In genomic region chr6:30750482-30750881, GRCm38 (mm10) we compare ENCODE assay signal across 20 mouse cellular contexts. TPM values are rescaled to one million over a fixed set of nuclear protein-coding genes. Genes with fewer than 3 reads are reported as not detected.
DNase-seq lines count a peak whose midpoint lies in the region; ATAC-seq and TF ChIP-seq lines count a peak whose summit lies in the region.
"Had no signal": no experiment of that assay in that cellular context is flagged by ENCODE, and none has a peak within 500 bp of the region (broad histone marks: within the 10 kb centered on the region; RNA-seq: fewer than 3 reads in every experiment).

No protein-coding gene starts in this region.

- H3K27me3 ChIP-seq in embryonic facial prominence, embryonic 13.5 days: no peaks in the 10 kb centered on the region
- H3K27me3 ChIP-seq in embryonic facial prominence, embryonic 10.5 days (replicated peaks; ENCODE audit: low read depth, poor library complexity, severe bottlenecking): no peaks in the 10 kb centered on the region
- H3K27me3 ChIP-seq in heart, embryonic 13.5 days (replicated peaks): no peaks in the 10 kb centered on the region
- H3K27me3 ChIP-seq in kidney, postnatal 0 days (ENCODE audit: insufficient read depth, low read length): no peaks in the 10 kb centered on the region
- no peaks in the 10 kb centered on the region for H3K27me3 ChIP-seq in limb, embryonic 12.5 days
- H3K27me3 ChIP-seq: forebrain, embryonic 13.5 days had no signal

- H3K27ac ChIP-seq in embryonic facial prominence, embryonic 13.5 days: no peak overlapping the region
- no peak overlapping the region for H3K27ac ChIP-seq in embryonic facial prominence, embryonic 10.5 days (replicated peaks)
- H3K27ac ChIP-seq in heart, embryonic 13.5 days (replicated peaks): no peak overlapping the region
- no peak overlapping the region for H3K27ac ChIP-seq in kidney, postnatal 0 days
- H3K27ac ChIP-seq in limb, embryonic 12.5 days: no peak overlapping the region
- H3K27ac ChIP-seq: forebrain, embryonic 13.5 days had no signal

- peak; percentile 48; the same call in 1 of the 2 replicates for ATAC-seq in embryonic facial prominence, embryonic 13.5 days (ENCODE audit: insufficient number of reproducible peaks, insufficient read depth, low FRiP score, low TSS enrichment, low read depth)
- ATAC-seq in heart, embryonic 13.5 days (ENCODE audit: extremely low read depth, insufficient number of reproducible peaks, low FRiP score, low TSS enrichment): peak; percentile 35
- ATAC-seq in kidney, postnatal 0 days (replicated peaks; ENCODE audit: low FRiP score, low read depth): 0 out of 2 replicates have a peak, but pooled peaks have one; percentile 35
- 0 out of 2 replicates have a peak, but pooled peaks have one; percentile 9 for ATAC-seq in limb, embryonic 12.5 days (ENCODE audit: insufficient number of reproducible peaks, insufficient read depth, low FRiP score, low TSS enrichment, low read depth)
- ATAC-seq: activated CD4-positive, CD25-positive, alpha-beta regulatory T cell, adult 4 months; forebrain, embryonic 13.5 days; intestine, postnatal 0 days had no signal

- no peak overlapping the region for H3K4me2 ChIP-seq in embryonic facial prominence, embryonic 13.5 days
- H3K4me2 ChIP-seq in heart, embryonic 13.5 days: no peak overlapping the region
- H3K4me2 ChIP-seq in kidney, postnatal 0 days (ENCODE audit: low read length): no peak overlapping the region
- H3K4me2 ChIP-seq in limb, embryonic 12.5 days: no peak overlapping the region
- H3K4me2 ChIP-seq: forebrain, embryonic 13.5 days had no signal

- intact Hi-C loops in heart, postnatal 25 days (cut with DNase I): no loop called here

- DNase-seq in embryonic facial prominence, embryonic 10.5 days (ENCODE audit: low spot score): no peak
- DNase-seq in heart, postnatal 25 days (ENCODE audit: low spot score): no peak
- no peak for DNase-seq in kidney, postnatal 0 days (ENCODE audit: low spot score)
- no peak for DNase-seq in kidney, postnatal 10 days
- DNase-seq: adrenal gland, adult 8-10 months; cerebellum, adult 11-12 months; cerebellum, postnatal 10 days; heart, adult 18-20 months; kidney, postnatal 36 days; liver; lung, postnatal 14 days; midbrain, embryonic 14.5 days; thymus, adult 18-20 months; thymus, postnatal 36 days had no signal

- peaks cover 3% of the 10 kb centered on the region for H3K4me1 ChIP-seq in embryonic facial prominence, embryonic 13.5 days
- H3K4me1 ChIP-seq in embryonic facial prominence, embryonic 10.5 days: no peaks in the 10 kb centered on the region
- peaks cover 18% of the 10 kb centered on the region for H3K4me1 ChIP-seq in heart, embryonic 13.5 days
- H3K4me1 ChIP-seq in kidney, postnatal 0 days (replicated peaks; ENCODE audit: insufficient read depth, low read length): no peaks in the 10 kb centered on the region
- peaks cover 6% of the 10 kb centered on the region for H3K4me1 ChIP-seq in limb, embryonic 12.5 days (replicated peaks)

- H3K4me3 ChIP-seq in embryonic facial prominence, embryonic 13.5 days: no peak overlapping the region
- H3K4me3 ChIP-seq in embryonic facial prominence, embryonic 10.5 days: no peak overlapping the region
- H3K4me3 ChIP-seq in heart, embryonic 13.5 days: no peak overlapping the region
- H3K4me3 ChIP-seq in kidney, postnatal 0 days (replicated peaks; ENCODE audit: low read depth, low read length): no peak overlapping the region
- no peak overlapping the region for H3K4me3 ChIP-seq in limb, embryonic 12.5 days (replicated peaks)
- H3K4me3 ChIP-seq: forebrain, embryonic 13.5 days had no signal

- WGBS in embryonic facial prominence, embryonic 13.5 days: 76% methylated on average over 6 of the region's 6 CpGs
- 82% methylated on average over 6 of the region's 6 CpGs for WGBS in embryonic facial prominence, embryonic 10.5 days
- 65% methylated on average over 6 of the region's 6 CpGs for WGBS in heart, embryonic 13.5 days
- WGBS in kidney, postnatal 0 days: 66% methylated on average over 6 of the region's 6 CpGs
- WGBS in limb, embryonic 12.5 days: 75% methylated on average over 6 of the region's 6 CpGs

- TF ChIP-seq CTCF in kidney, postnatal 0 days (IDR thresholded peaks at IDR 0.05; ENCODE audit: low read depth): no peak

- H3K9ac ChIP-seq in embryonic facial prominence, embryonic 13.5 days: no peak overlapping the region
- H3K9ac ChIP-seq in heart, embryonic 13.5 days: no peak overlapping the region
- no peak overlapping the region for H3K9ac ChIP-seq in kidney, postnatal 0 days (ENCODE audit: low read depth, low read length)
- no peak overlapping the region for H3K9ac ChIP-seq in limb, embryonic 12.5 days (replicated peaks)
- H3K9ac ChIP-seq: forebrain, embryonic 13.5 days had no signal

- peaks cover 49% of the 10 kb centered on the region for H3K36me3 ChIP-seq in embryonic facial prominence, embryonic 13.5 days
- peaks cover 57% of the 10 kb centered on the region for H3K36me3 ChIP-seq in embryonic facial prominence, embryonic 10.5 days (replicated peaks)
- peaks cover 54% of the 10 kb centered on the region for H3K36me3 ChIP-seq in heart, embryonic 13.5 days
- H3K36me3 ChIP-seq in kidney, postnatal 0 days (ENCODE audit: insufficient read depth, low read length): peaks cover 39% of the 10 kb centered on the region
- H3K36me3 ChIP-seq in limb, embryonic 12.5 days: peaks cover 51% of the 10 kb centered on the region

- H3K9me3 ChIP-seq in embryonic facial prominence, embryonic 13.5 days: no peaks in the 10 kb centered on the region
- H3K9me3 ChIP-seq in embryonic facial prominence, embryonic 10.5 days: no peaks in the 10 kb centered on the region
- H3K9me3 ChIP-seq in heart, embryonic 13.5 days: no peaks in the 10 kb centered on the region
- no peaks in the 10 kb centered on the region for H3K9me3 ChIP-seq in kidney, postnatal 0 days (replicated peaks; ENCODE audit: low read length)
- no peaks in the 10 kb centered on the region for H3K9me3 ChIP-seq in limb, embryonic 12.5 days
- H3K9me3 ChIP-seq: forebrain, embryonic 13.5 days had no signal

RNA-seq across cellular contexts. Expression of gene Mest, which starts 27.1 kb away (rescaled TPM):
- polyA plus RNA-seq in embryonic facial prominence, embryonic 13.5 days (2015; fragmentation: Nextera tagmentation; extraction: Ambion mirVana): 874 and 912 TPM in 2 replicates
- 1,878 and 2,201 TPM in 2 replicates for polyA plus RNA-seq in embryonic facial prominence, embryonic 10.5 days (2016; fragmentation: Nextera tagmentation; extraction: Ambion mirVana)
- polyA plus RNA-seq in heart, embryonic 13.5 days (2015; fragmentation: Nextera tagmentation; extraction: Ambion mirVana): 2,537 and 2,584 TPM in 2 replicates
- 10 to 100 TPM; 12.3 to 15.2 TPM for total RNA-seq in heart, postnatal 25 days (2021)
- polyA plus RNA-seq in kidney, postnatal 0 days (2015; fragmentation: Nextera tagmentation; extraction: Ambion mirVana): 1,049 and 1,099 TPM in 2 replicates
- 1,412 and 1,630 TPM in 2 replicates for polyA plus RNA-seq in limb, embryonic 12.5 days (2016; fragmentation: Nextera tagmentation; extraction: Ambion mirVana)

RNA-seq across cellular contexts. Expression of gene Cep41, which starts 56.9 kb away (rescaled TPM):
- 23.4 and 23.9 TPM in 2 replicates for polyA plus RNA-seq in embryonic facial prominence, embryonic 13.5 days (2015; fragmentation: Nextera tagmentation; extraction: Ambion mirVana)
- polyA plus RNA-seq in embryonic facial prominence, embryonic 10.5 days (2016; fragmentation: Nextera tagmentation; extraction: Ambion mirVana): 17.7 and 17.9 TPM in 2 replicates
- 11.0 and 12.2 TPM in 2 replicates for polyA plus RNA-seq in heart, embryonic 13.5 days (2015; fragmentation: Nextera tagmentation; extraction: Ambion mirVana)
- total RNA-seq in heart, postnatal 25 days (2021): 1 to 10 TPM; 1.9 to 3.1 TPM
- polyA plus RNA-seq in kidney, postnatal 0 days (2015; fragmentation: Nextera tagmentation; extraction: Ambion mirVana): 11.9 and 12.1 TPM in 2 replicates
- polyA plus RNA-seq in limb, embryonic 12.5 days (2016; fragmentation: Nextera tagmentation; extraction: Ambion mirVana): 51.1 and 53.5 TPM in 2 replicates
